Comparison of ENCODE assay signal across 8 mouse cellular contexts in genomic region chr11:70212423-70212822, GRCm38 (mm10). TPM values are rescaled to one million over a fixed set of nuclear protein-coding genes. Genes with fewer than 3 reads are reported as not detected.
DNase-seq lines count a peak whose midpoint lies in the region; ATAC-seq and TF ChIP-seq lines count a peak whose summit lies in the region.

Gene Slc16a11, plus strand, starts transcription at chr11:70212752.

- no peak within 1 kb of the TSS for H3K27ac ChIP-seq in cortical plate, adult 2 months (ENCODE audit: insufficient read depth, low read length)
- H3K27ac ChIP-seq in kidney, embryonic 14.5 days (ENCODE audit: low read depth, low read length) = no peak within 1 kb of the TSS
- no peak within 1 kb of the TSS for H3K27ac ChIP-seq in lung, postnatal 0 days (ENCODE audit: low read length)

- H3K36me3 ChIP-seq in kidney, embryonic 14.5 days (ENCODE audit: control insufficient read depth, insufficient read depth, low read length) = no peaks in the 10 kb centered on the region
- no peaks in the 10 kb centered on the region for H3K36me3 ChIP-seq in lung, postnatal 0 days (ENCODE audit: insufficient read depth, low read length)

- H3K9me3 ChIP-seq in kidney, embryonic 14.5 days (ENCODE audit: control insufficient read depth, low read length) = no peaks in the 10 kb centered on the region
- no peaks in the 10 kb centered on the region for H3K9me3 ChIP-seq in lung, postnatal 0 days (ENCODE audit: low read length)

- no peak for TF ChIP-seq POLR2A in cortical plate, adult 2 months (IDR thresholded peaks at IDR 0.05; ENCODE audit: extremely low read depth, insufficient read depth, low read length)

- peak within 1 kb of the TSS; percentile 57; the same call in 1 of the 2 replicates for H3K4me2 ChIP-seq in kidney, embryonic 14.5 days (replicated peaks; ENCODE audit: low read depth, low read length)
- 0 out of 2 replicates have a peak within 1 kb of the TSS, but pooled peaks have one; percentile 48 for H3K4me2 ChIP-seq in lung, postnatal 0 days (replicated peaks; ENCODE audit: low read depth, low read length)

- ATAC-seq in kidney, embryonic 14.5 days (ENCODE audit: low FRiP score, low TSS enrichment) = no peak
- peak; percentile 37 for ATAC-seq in lung, postnatal 0 days

- 59% methylated on average over 6 of the region's 6 CpGs for WGBS in kidney, embryonic 14.5 days
- 34% methylated on average over 6 of the region's 6 CpGs for WGBS in lung, postnatal 0 days

- peaks cover 35% of the 10 kb centered on the region for H3K27me3 ChIP-seq in kidney, embryonic 14.5 days (ENCODE audit: control insufficient read depth, insufficient read depth, low read length)
- peaks cover 32% of the 10 kb centered on the region for H3K27me3 ChIP-seq in lung, postnatal 0 days (replicated peaks; ENCODE audit: insufficient read depth, low read length)

- H3K9ac ChIP-seq in kidney, embryonic 14.5 days (ENCODE audit: low read depth, low read length) = no peak within 1 kb of the TSS
- H3K9ac ChIP-seq in lung, postnatal 0 days (replicated peaks; ENCODE audit: low read depth) = no peak within 1 kb of the TSS

- peak; percentile 48 for DNase-seq in kidney, adult 18-20 months
- DNase-seq in kidney, postnatal 10 days = no peak
- peak; percentile 58 for DNase-seq in lung, postnatal 0 days (ENCODE audit: low spot score)
- no peak for DNase-seq in spleen, adult 18-20 months
- DNase-seq in adrenal gland, adult 2 months = no peak
- DNase-seq in embryo, embryonic 10 days (ENCODE audit: low spot score) = no peak

- no peaks in the 10 kb centered on the region; the same call in 1 of the 2 replicates for H3K4me1 ChIP-seq in cortical plate, adult 2 months (ENCODE audit: control insufficient read depth, insufficient read depth, low read length)
- H3K4me1 ChIP-seq in kidney, embryonic 14.5 days (ENCODE audit: control insufficient read depth, insufficient read depth, low read length) = peaks cover 25% of the 10 kb centered on the region; the same call in 1 of the 2 replicates
- peaks cover 13% of the 10 kb centered on the region; the same call in 1 of the 2 replicates for H3K4me1 ChIP-seq in lung, postnatal 0 days (ENCODE audit: insufficient read depth, low read depth, low read length)

- H3K4me3 ChIP-seq in cortical plate, adult 2 months (ENCODE audit: insufficient read depth, low read length) = peak within 1 kb of the TSS; percentile 47; the same call in 1 of the 2 replicates
- peak within 1 kb of the TSS; percentile 30 for H3K4me3 ChIP-seq in kidney, embryonic 14.5 days (ENCODE audit: low read length)
- H3K4me3 ChIP-seq in lung, postnatal 0 days (ENCODE audit: low read depth, low read length) = no peak within 1 kb of the TSS

- TF ChIP-seq CTCF in cortical plate, adult 2 months (IDR thresholded peaks at IDR 0.05; ENCODE audit: extremely low read depth, insufficient read depth, low read length) = no peak
- no peak for TF ChIP-seq CTCF in lung, postnatal 0 days (IDR thresholded peaks at IDR 0.05)

- no peak for TF ChIP-seq EP300 in lung, postnatal 0 days (IDR thresholded peaks at IDR 0.05)

RNA-seq across cellular contexts. Expression of gene Slc16a11, which starts in this region (rescaled TPM):
- polyA plus RNA-seq in cortical plate, adult 2 months (2012; rRNA removed) = 57.4 and 62.1 TPM in 2 replicates
- 3.0 and 3.5 TPM in 2 replicates for polyA plus RNA-seq in kidney, embryonic 14.5 days (2014; fragmentation: Nextera tagmentation; extraction: Ambion mirVana)
- polyA plus RNA-seq in lung, postnatal 0 days (2015; fragmentation: Nextera tagmentation; extraction: Ambion mirVana) = 7.9 TPM in 2 replicates
- under 1 TPM in 1 of 2 experiments, not detected in 1; 0.73 TPM for total RNA-seq in adrenal gland, adult 2 months (2021)
- polyA plus RNA-seq in adrenal gland, adult 2 months (2012; rRNA removed) = 0.68 and 2.4 TPM in 2 replicates

Comparison
In these comparisons a context has a peak if more than half of its experiments do, and no peak if none do; other contexts are left out.
1. DNase-seq: peak in kidney, adult 18-20 months (single experiment) and lung, postnatal 0 days (single experiment); none in kidney, postnatal 10 days (single experiment), spleen, adult 18-20 months (0 of 2), adrenal gland, adult 2 months (single experiment) and embryo, embryonic 10 days (single experiment).